Comparison of ENCODE assay signal across 16 mouse cellular contexts in the genomic region with DNA sequence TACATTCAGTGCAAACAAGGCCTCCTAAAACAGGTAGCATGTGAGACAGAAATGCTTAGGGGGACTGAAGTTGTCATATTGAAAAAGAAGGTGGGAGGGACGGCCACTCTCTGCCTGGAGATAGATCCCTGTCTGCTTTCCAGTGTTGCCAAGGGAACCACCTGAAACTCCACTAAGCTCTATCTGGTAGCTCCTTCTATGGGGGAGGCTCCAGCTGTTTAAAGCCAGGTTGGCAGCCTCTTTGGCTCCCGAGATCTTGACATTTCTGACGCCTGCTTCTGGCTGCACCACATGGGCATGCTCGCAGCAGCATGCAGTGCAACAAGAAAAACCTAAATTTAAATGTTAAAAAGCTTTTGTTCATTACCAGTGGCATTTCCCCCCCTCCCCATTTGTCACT.
DNase-seq lines count a peak whose midpoint lies in the region; ATAC-seq lines count a peak whose summit lies in the region.
"Had no signal": no experiment of that assay in that cellular context is flagged by ENCODE, and none has a peak within 500 bp of the region (broad histone marks: within the 10 kb centered on the region; RNA-seq: fewer than 3 reads in every experiment).

No protein-coding gene starts in this region.

- peaks cover 9% of the 10 kb centered on the region for H3K4me1 ChIP-seq in hindbrain, embryonic 15.5 days (replicated peaks)
- peaks cover 11% of the 10 kb centered on the region; the same call in 1 of the 2 replicates for H3K4me1 ChIP-seq in hindbrain, embryonic 14.5 days (replicated peaks; ENCODE audit: control insufficient read depth, insufficient read depth, low read length)
- peaks cover 3% of the 10 kb centered on the region; the same call in 1 of the 2 replicates for H3K4me1 ChIP-seq in neural tube, embryonic 12.5 days
- peaks cover 12% of the 10 kb centered on the region for H3K4me1 ChIP-seq in neural tube, embryonic 13.5 days (replicated peaks)
- H3K4me1 ChIP-seq: embryonic facial prominence, embryonic 13.5 days; limb, embryonic 15.5 days had no signal

- H3K9ac ChIP-seq in hindbrain, embryonic 15.5 days, result no peak overlapping the region
- H3K9ac ChIP-seq in hindbrain, embryonic 14.5 days, result no peak overlapping the region
- no peak overlapping the region for H3K9ac ChIP-seq in neural tube, embryonic 12.5 days
- H3K9ac ChIP-seq in neural tube, embryonic 13.5 days, result no peak overlapping the region
- H3K9ac ChIP-seq: embryonic facial prominence, embryonic 13.5 days; limb, embryonic 15.5 days; liver, postnatal 0 days had no signal

- peak overlapping the region; percentile 38; the same call in 1 of the 2 replicates for H3K27ac ChIP-seq in hindbrain, embryonic 15.5 days (replicated peaks)
- no peak overlapping the region for H3K27ac ChIP-seq in hindbrain, embryonic 14.5 days
- H3K27ac ChIP-seq in neural tube, embryonic 12.5 days, result no peak overlapping the region
- peak overlapping the region; percentile 61; the same call in 1 of the 2 replicates for H3K27ac ChIP-seq in neural tube, embryonic 13.5 days (replicated peaks)
- H3K27ac ChIP-seq: embryonic facial prominence, embryonic 13.5 days; kidney, postnatal 0 days; left cerebral cortex, adult 2 months; limb, embryonic 15.5 days had no signal

- no peak for DNase-seq in hindbrain, embryonic 14.5 days (ENCODE audit: low spot score)
- DNase-seq in neural tube, embryonic 10.5 days (ENCODE audit: extremely low spot score, low spot score), result no peak
- DNase-seq in ovary, postnatal 14 days (ENCODE audit: low spot score), result no peak
- DNase-seq in embryo, embryonic 10.5 days (ENCODE audit: low spot score), result no peak
- DNase-seq: adrenal gland, adult 2 months; cerebellum, adult 18-20 months; gastrocnemius, postnatal 10 days; liver, postnatal 0 days; thymus, adult 18-20 months had no signal

- H3K9me3 ChIP-seq in hindbrain, embryonic 15.5 days, result no peaks in the 10 kb centered on the region
- no peaks in the 10 kb centered on the region for H3K9me3 ChIP-seq in hindbrain, embryonic 14.5 days (ENCODE audit: control insufficient read depth, low read length)
- H3K9me3 ChIP-seq in neural tube, embryonic 12.5 days, result no peaks in the 10 kb centered on the region
- no peaks in the 10 kb centered on the region for H3K9me3 ChIP-seq in neural tube, embryonic 13.5 days
- H3K9me3 ChIP-seq: embryonic facial prominence, embryonic 13.5 days; limb, embryonic 15.5 days had no signal

- H3K36me3 ChIP-seq in hindbrain, embryonic 15.5 days, result no peaks in the 10 kb centered on the region
- no peaks in the 10 kb centered on the region for H3K36me3 ChIP-seq in hindbrain, embryonic 14.5 days (replicated peaks; ENCODE audit: control insufficient read depth, insufficient read depth)
- H3K36me3 ChIP-seq in neural tube, embryonic 12.5 days, result no peaks in the 10 kb centered on the region
- no peaks in the 10 kb centered on the region for H3K36me3 ChIP-seq in neural tube, embryonic 13.5 days
- H3K36me3 ChIP-seq: embryonic facial prominence, embryonic 13.5 days; limb, embryonic 15.5 days had no signal

- H3K4me3 ChIP-seq in hindbrain, embryonic 15.5 days, result no peak overlapping the region
- no peak overlapping the region for H3K4me3 ChIP-seq in hindbrain, embryonic 14.5 days (replicated peaks; ENCODE audit: low read length)
- H3K4me3 ChIP-seq in neural tube, embryonic 12.5 days, result no peak overlapping the region
- no peak overlapping the region for H3K4me3 ChIP-seq in neural tube, embryonic 13.5 days
- H3K4me3 ChIP-seq: embryonic facial prominence, embryonic 13.5 days; left cerebral cortex, adult 2 months; limb, embryonic 15.5 days had no signal

- no peak for ATAC-seq in hindbrain, embryonic 15.5 days (ENCODE audit: low FRiP score, low read depth)
- no peak for ATAC-seq in hindbrain, embryonic 14.5 days (ENCODE audit: low FRiP score)
- ATAC-seq in neural tube, embryonic 12.5 days (ENCODE audit: low FRiP score, low read depth), result 0 out of 2 replicates have a peak, but pooled peaks have one; percentile 56
- peak; percentile 53; the same call in 1 of the 2 replicates for ATAC-seq in neural tube, embryonic 13.5 days (ENCODE audit: low read depth)
- ATAC-seq: liver, postnatal 0 days had no signal

- WGBS in hindbrain, embryonic 15.5 days, result 21% methylated on average over 4 of the region's 4 CpGs
- 14% methylated on average over 4 of the region's 4 CpGs for WGBS in hindbrain, embryonic 14.5 days
- WGBS in neural tube, embryonic 12.5 days, result 45% methylated on average over 4 of the region's 4 CpGs
- WGBS in neural tube, embryonic 13.5 days, result 32% methylated on average over 4 of the region's 4 CpGs

- no peak overlapping the region for H3K4me2 ChIP-seq in hindbrain, embryonic 15.5 days
- no peak overlapping the region for H3K4me2 ChIP-seq in hindbrain, embryonic 14.5 days (replicated peaks)
- H3K4me2 ChIP-seq in neural tube, embryonic 12.5 days (replicated peaks), result no peak overlapping the region
- H3K4me2 ChIP-seq in neural tube, embryonic 13.5 days, result no peak overlapping the region
- H3K4me2 ChIP-seq: embryonic facial prominence, embryonic 13.5 days; limb, embryonic 15.5 days had no signal

- no peaks in the 10 kb centered on the region for H3K27me3 ChIP-seq in hindbrain, embryonic 15.5 days
- H3K27me3 ChIP-seq in hindbrain, embryonic 14.5 days (ENCODE audit: control insufficient read depth, insufficient read depth, low read length), result no peaks in the 10 kb centered on the region
- no peaks in the 10 kb centered on the region for H3K27me3 ChIP-seq in neural tube, embryonic 12.5 days (replicated peaks)
- H3K27me3 ChIP-seq in neural tube, embryonic 13.5 days, result no peaks in the 10 kb centered on the region
- H3K27me3 ChIP-seq: embryonic facial prominence, embryonic 13.5 days; limb, embryonic 15.5 days had no signal

Comparison
In these comparisons a context has a peak if more than half of its experiments do, and no peak if none do; other contexts are left out.
1. H3K27ac ChIP-seq: peak in hindbrain, embryonic 15.5 days (single experiment) and neural tube, embryonic 13.5 days (single experiment); none in hindbrain, embryonic 14.5 days (single experiment) and neural tube, embryonic 12.5 days (single experiment).
2. ATAC-seq: peak in neural tube, embryonic 12.5 days (single experiment) and neural tube, embryonic 13.5 days (single experiment); none in hindbrain, embryonic 15.5 days (single experiment) and hindbrain, embryonic 14.5 days (single experiment).